Mouse (Mus musculus) bone marrow, adult 2 months (tissue): ENCODE measurements around the gene Gtf2h1.

Experiments
- CTCF ChIP-seq: fragments of 200-500 bp; IDR thresholded peaks from 2 replicates; pipeline ENCODE4 v1.5.1; 2011; ENCODE audit warnings: low read length, control low read depth; ENCODE audit not compliant: control insufficient read depth, insufficient read depth
- POLR2A ChIP-seq: fragments of 200-500 bp; IDR thresholded peaks from 2 replicates; pipeline ENCODE4 v1.6.1; 2011; ENCODE audit warnings: low read depth, mild to moderate bottlenecking, control low read depth, low read length, borderline replicate concordance; ENCODE audit not compliant: control insufficient read depth

DNA sequence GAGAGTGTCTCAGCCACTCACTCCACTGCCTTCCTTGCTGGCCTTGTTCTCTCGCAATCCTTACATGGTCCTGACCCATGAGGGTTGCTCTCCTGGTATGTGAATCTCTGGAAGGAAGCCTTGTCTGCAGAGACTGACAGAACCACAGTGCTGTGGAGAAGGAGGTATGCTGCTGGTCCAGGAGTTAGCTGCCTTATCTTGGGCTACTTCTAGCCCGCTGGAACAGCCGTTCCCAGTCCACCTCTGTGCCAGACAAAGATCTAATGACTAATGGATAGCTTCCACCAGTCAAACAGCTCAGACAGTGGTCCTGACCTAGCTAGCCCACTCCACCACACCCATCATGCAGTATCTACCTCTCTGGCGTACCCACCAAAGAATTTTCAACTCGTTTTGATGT is 40.5 kb downstream of the Gtf2h1 start:
- TF ChIP-seq POLR2A (no peak), CTCF (no peak)
